Mouse (Mus musculus) liver, postnatal 0 days (tissue): ENCODE data around the gene 2210016L21Rik. TPM values are rescaled to one million over a fixed set of nuclear protein-coding genes. Genes with fewer than 3 reads are reported as not detected.

Experiments
- ATAC-seq: fragments of 200-750 bp; cut with Nextera tagmentation; 2 replicates; pipeline ENCODE4 v1.8.0; 2017; ENCODE audit warnings: mild to moderate bottlenecking, moderate library complexity
- DNase-seq: peaks from one replicate; pipeline ENCODE4 v3.0.0-alpha.2; 2016
- H3K27ac ChIP-seq: fragments of 300-500 bp; sonication (generic); 2 replicates; pipeline ENCODE4 v1.5.1; 2014; ENCODE audit warnings: antibody characterized with exemption, moderate library complexity, mild to moderate bottlenecking, low read depth
- H3K27me3 ChIP-seq: fragments of 300-500 bp; sonication (generic); 2 replicates; pipeline ENCODE4 v1.6.1; 2014; ENCODE audit warnings: low read length, control low read depth, mixed read lengths; ENCODE audit not compliant: insufficient read depth
- H3K36me3 ChIP-seq: fragments of 300-500 bp; sonication (generic); replicated peaks from 2 replicates; pipeline ENCODE4 v1.6.1; 2014; ENCODE audit warnings: mild to moderate bottlenecking, control low read depth, low read length, moderate library complexity, mixed read lengths; ENCODE audit not compliant: insufficient read depth
- H3K4me1 ChIP-seq: fragments of 300-500 bp; sonication (generic); 2 replicates; pipeline ENCODE4 v1.6.1; 2014; ENCODE audit warnings: antibody characterized with exemption, mild to moderate bottlenecking, control low read depth; ENCODE audit not compliant: insufficient read depth
- H3K4me2 ChIP-seq: fragments of 300-500 bp; sonication (generic); 2 replicates; pipeline ENCODE4 v1.6.1; 2014; ENCODE audit warnings: low read depth, mild to moderate bottlenecking, low read length, moderate library complexity, mixed read lengths
- H3K4me3 ChIP-seq: fragments of 300-500 bp; sonication (generic); 2 replicates; pipeline ENCODE4 v1.5.1; 2014; ENCODE audit warnings: low read depth, low read length
- H3K9ac ChIP-seq: fragments of 300-500 bp; sonication (generic); replicated peaks from 2 replicates; pipeline ENCODE4 v1.6.1; 2014; ENCODE audit warnings: mild to moderate bottlenecking, moderate library complexity
- H3K9me3 ChIP-seq: fragments of 300-500 bp; sonication (generic); 2 replicates; pipeline ENCODE4 v1.6.1; 2016; ENCODE audit warnings: mild to moderate bottlenecking, control low read depth, low read length, mixed read lengths
- CTCF ChIP-seq: sonication (generic); IDR thresholded peaks from 2 replicates; pipeline ENCODE4 v1.5.1; 2016; ENCODE audit warnings: antibody characterized with exemption, low read depth
- EP300 ChIP-seq: IDR thresholded peaks from 2 replicates; pipeline ENCODE4 v1.6.1; 2016; ENCODE audit warnings: antibody characterized with exemption, low read depth, mild to moderate bottlenecking
- WGBS: fragments of 180-500 bp; shearing (Covaris S2); extraction: QIAGEN DNeasy Blood & Tissue Kit; methylation state at CpG from one replicate; pipeline ENCODE4 v1.1.7; 2014; ENCODE audit not compliant: insufficient replicate concordance; 5-methylcytosine and 5-hydroxymethylcytosine counted together
- polyA plus RNA-seq: library from polyadenylated mRNA; unstranded; fragments of >200 nt; fragmentation: Nextera tagmentation; extraction: Ambion mirVana; gene quantifications from 2 replicates; pipeline ENCODE4 v1.2.1, GENCODE M21; 2015

2210016L21Rik gene
- polyA plus RNA-seq, 1 experiment from 2014 or later: 15.3 TPM

- Histone ChIP-seq H3K36me3 (no peaks in the 10 kb centered on the region), H3K27me3 (no peaks in the 10 kb centered on the region), H3K27ac (peak overlapping the region; percentile 90), H3K9ac (peak overlapping the region; percentile 76), H3K4me2 (peak overlapping the region; percentile 64), H3K4me3 (peak overlapping the region; percentile 56), H3K4me1 (peaks cover 12% of the 10 kb centered on the region), H3K9me3 (no peaks in the 10 kb centered on the region)
- DNase-seq (no peak), ATAC-seq (no peak)
- TF ChIP-seq CTCF (no peak), EP300 (no peak)
- WGBS: 52% methylated on average over 13 of the region's 13 CpGs
Measured at GRCm38 (mm10) chr5:114969609-114970215, 27.8 kb downstream of the 2210016L21Rik start.

DNA sequence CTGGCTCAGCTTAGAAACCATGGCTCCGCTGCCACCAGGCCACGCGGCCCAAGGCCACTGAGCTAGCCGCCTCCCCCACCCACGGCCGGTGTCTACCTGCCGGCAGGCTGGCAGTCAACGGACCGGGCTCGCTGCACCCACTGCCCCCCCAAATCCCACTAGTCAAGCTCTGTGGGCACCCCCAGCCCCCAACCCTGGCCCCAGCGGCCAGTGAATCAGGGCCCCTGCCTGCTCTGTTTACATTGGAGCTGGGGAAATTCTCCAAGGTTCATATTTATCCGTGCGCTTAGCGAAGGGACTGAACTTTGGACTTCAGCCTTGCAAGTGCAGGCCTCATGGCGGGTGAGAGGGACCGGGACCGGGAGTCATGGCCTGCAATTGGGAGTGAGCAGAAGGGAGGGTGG, 28.9 kb downstream of the 2210016L21Rik start, which contains the start of gene Hnf1a:
Gene Hnf1a, minus strand, starts transcription at position 271 of the 404 bp plus-strand sequence.
- 63% methylated on average over 12 of the region's 17 CpGs for WGBS
- ATAC-seq (peak; percentile 84), DNase-seq (peak; percentile 66)
- Histone ChIP-seq H3K36me3 (no peaks in the 10 kb centered on the region), H3K9me3 (no peaks in the 10 kb centered on the region), H3K4me1 (peaks cover 10% of the 10 kb centered on the region), H3K27ac (peak within 1 kb of the TSS; percentile 90), H3K27me3 (no peaks in the 10 kb centered on the region), H3K4me2 (peak within 1 kb of the TSS; percentile 64), H3K4me3 (peak within 1 kb of the TSS; percentile 56), H3K9ac (peak within 1 kb of the TSS; percentile 76)
- peak; percentile 30; the same call in 1 of the 2 replicates for TF ChIP-seq EP300
- no peak for TF ChIP-seq CTCF

GRCm38 (mm10) chr5:114972201-114972600, 30.2 kb downstream of the 2210016L21Rik start:
- Histone ChIP-seq H3K4me1 (peaks cover 8% of the 10 kb centered on the region), H3K36me3 (no peaks in the 10 kb centered on the region), H3K4me2 (peak overlapping the region; percentile 64), H3K9ac (no peak overlapping the region), H3K4me3 (no peak overlapping the region), H3K27me3 (no peaks in the 10 kb centered on the region), H3K27ac (no peak overlapping the region; the same call in 1 of the 2 replicates), H3K9me3 (no peaks in the 10 kb centered on the region)
- no peak for TF ChIP-seq CTCF
- TF ChIP-seq EP300: no peak
- no peak for DNase-seq
- peak; percentile 35; the same call in 1 of the 2 replicates for ATAC-seq
- WGBS: 81% methylated on average over 9 of the region's 9 CpGs

- H3K9me3 ChIP-seq: no peaks in the 10 kb centered on the region
- H3K36me3 ChIP-seq: no peaks in the 10 kb centered on the region
- H3K9ac ChIP-seq: no peak overlapping the region
- no peak overlapping the region for H3K4me3 ChIP-seq
- no peak for DNase-seq
- no peak for ATAC-seq
- no peak overlapping the region for H3K27ac ChIP-seq
- H3K27me3 ChIP-seq: no peaks in the 10 kb centered on the region
- TF ChIP-seq EP300: no peak
- no peak for TF ChIP-seq CTCF
- 68% methylated on average over 8 of the region's 8 CpGs for WGBS
- H3K4me1 ChIP-seq: peaks cover 2% of the 10 kb centered on the region; the same call in 1 of the 2 replicates
- no peak overlapping the region for H3K4me2 ChIP-seq
Measured at GRCm38 (mm10) chr5:114973131-114973530, 31.2 kb downstream of the 2210016L21Rik start.

DNA sequence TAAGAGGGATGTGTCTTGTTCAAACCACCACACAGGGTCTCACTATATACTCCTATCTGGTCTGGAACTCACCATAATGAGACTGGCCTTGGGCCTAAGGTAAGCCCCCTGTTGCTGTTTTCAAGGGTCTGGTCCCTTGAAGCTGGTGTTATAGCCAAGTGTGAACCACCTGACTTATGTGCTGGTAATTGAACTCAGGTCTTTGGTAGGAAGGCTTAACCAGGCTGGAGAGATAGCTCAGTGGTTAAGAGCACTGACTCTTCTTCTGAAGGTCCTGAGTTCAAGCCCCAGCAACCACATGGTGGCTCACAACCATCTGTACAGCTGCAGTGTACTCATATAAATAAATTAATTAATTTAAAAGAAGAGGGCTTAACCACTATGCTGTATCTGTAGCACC, 35.0 kb downstream of the 2210016L21Rik start:
- Histone ChIP-seq H3K9ac (no peak overlapping the region), H3K27me3 (no peaks in the 10 kb centered on the region), H3K27ac (no peak overlapping the region), H3K36me3 (no peaks in the 10 kb centered on the region), H3K4me3 (no peak overlapping the region), H3K4me2 (no peak overlapping the region), H3K9me3 (no peaks in the 10 kb centered on the region), H3K4me1 (peaks cover 18% of the 10 kb centered on the region; the same call in 1 of the 2 replicates)
- ATAC-seq (no peak), DNase-seq (no peak)
- TF ChIP-seq CTCF (no peak), EP300 (no peak)

GRCm38 (mm10) chr5:114978473-114978872, 36.5 kb downstream of the 2210016L21Rik start:
- Histone ChIP-seq H3K9me3 (no peaks in the 10 kb centered on the region), H3K9ac (no peak overlapping the region), H3K36me3 (no peaks in the 10 kb centered on the region), H3K27me3 (no peaks in the 10 kb centered on the region), H3K4me1 (peaks cover 18% of the 10 kb centered on the region; the same call in 1 of the 2 replicates), H3K27ac (no peak overlapping the region), H3K4me3 (no peak overlapping the region), H3K4me2 (no peak overlapping the region)
- DNase-seq (no peak), ATAC-seq (no peak)
- TF ChIP-seq CTCF: no peak
- TF ChIP-seq EP300: no peak
- WGBS: 62% methylated on average over 11 of the region's 11 CpGs
